Mouse (Mus musculus) megakaryocyte progenitor cell, adult 5-6 weeks (primary cell): ENCODE data around the gene Naa38. TPM values are rescaled to one million over a fixed set of nuclear protein-coding genes. Genes with fewer than 3 reads are reported as not detected.

ENCODE experiments used
- ATAC-seq: replicated peaks from 2 replicates; pipeline ENCODE4 v1.8.0; 2016; ENCODE audit warnings: mild to moderate bottlenecking, moderate TSS enrichment, inconsistent platforms; ENCODE audit not compliant: poor library complexity
- total RNA-seq, 2 experiments: library from RNA; stranded (forward) in 1 of 2; stranded (reverse) in 1 of 2; fragments of 157-497, 149-512 nt in 1 of 2; fragments of 200-1000 nt in 1 of 2; gene quantifications; 2 replicates each; pipeline versions ENCODE4 v1.2.3 to v1.2.4; 2015 to 2017

The Naa38 gene
- total RNA-seq, 2 experiments from 2014 or later, result 125 to 205 TPM

- ATAC-seq, result peak; percentile 26; the same call in 1 of the 2 replicates
These were observed 34.0 kb downstream of the Naa38 start for GRCm38 (mm10) chr11:69429313-69429712.

GRCm38 (mm10) chr11:69430631-69431030, 35.3 kb downstream of the Naa38 start:
- no peak for ATAC-seq

- peak; percentile 96 for ATAC-seq
These were observed 36.7 kb downstream of the Naa38 start for GRCm38 (mm10) chr11:69431829-69432639.

- no peak for ATAC-seq
These were observed 37.3 kb downstream of the Naa38 start for GRCm38 (mm10) chr11:69432640-69432982.

- no peak for ATAC-seq
These were observed 37.9 kb downstream of the Naa38 start for GRCm38 (mm10) chr11:69433189-69433588.

GRCm38 (mm10) chr11:69437291-69437690, 42.0 kb downstream of the Naa38 start:
- ATAC-seq, result no peak

GRCm38 (mm10) chr11:69443328-69443727, 48.0 kb downstream of the Naa38 start:
- no peak for ATAC-seq

Other genes starting within 250 kb of the Naa38 start
- gene Alox12b, start 238.5 kb upstream of the Naa38 start, total RNA-seq (2015), result not detected in 2 replicates
- not detected in 2 replicates for gene Alox12b, start 238.5 kb upstream of the Naa38 start, total RNA-seq (2017)
- 0.07 TPM in 1 of 2 replicates, not detected in the other for gene Alox8, start 197.6 kb upstream of the Naa38 start, total RNA-seq (2015)
- 0.44 TPM in 1 of 2 replicates, not detected in the other for gene Alox8, start 197.6 kb upstream of the Naa38 start, total RNA-seq (2017)
- 0.10 TPM in 1 of 2 replicates, not detected in the other for gene Gucy2e, start 158.5 kb upstream of the Naa38 start, total RNA-seq (2015)
- gene Gucy2e, start 158.5 kb upstream of the Naa38 start, total RNA-seq (2017), result 0.03 TPM in 1 of 2 replicates, not detected in the other
- gene Cntrob, start 71.7 kb upstream of the Naa38 start, total RNA-seq (2015), result 30.5 and 49.5 TPM in 2 replicates
- 26.9 and 29.8 TPM in 2 replicates for gene Cntrob, start 71.7 kb upstream of the Naa38 start, total RNA-seq (2017)
- 117 and 136 TPM in 2 replicates for gene Trappc1, start 71.5 kb upstream of the Naa38 start, total RNA-seq (2015)
- 87.2 and 103 TPM in 2 replicates for gene Trappc1, start 71.5 kb upstream of the Naa38 start, total RNA-seq (2017)
- 0.07 and 0.34 TPM in 2 replicates for gene Kcnab3, start 69.2 kb upstream of the Naa38 start, total RNA-seq (2015)
- 0.14 TPM in 1 of 2 replicates, not detected in the other for gene Kcnab3, start 69.2 kb upstream of the Naa38 start, total RNA-seq (2017)
- 4.3 and 6.2 TPM in 2 replicates for gene Rnf227, start 55.0 kb upstream of the Naa38 start, total RNA-seq (2015)
- gene Rnf227, start 55.0 kb upstream of the Naa38 start, total RNA-seq (2017), result 5.1 and 7.1 TPM in 2 replicates
- 17.0 and 22.4 TPM in 2 replicates for gene Chd3, start 26.1 kb upstream of the Naa38 start, total RNA-seq (2015)
- 19.9 and 38.2 TPM in 2 replicates for gene Chd3, start 26.1 kb upstream of the Naa38 start, total RNA-seq (2017)
- gene Cyb5d1, start 144 bp downstream of the Naa38 start, total RNA-seq (2015), result 15.4 and 16.6 TPM in 2 replicates
- 34.2 and 50.3 TPM in 2 replicates for gene Cyb5d1, start 144 bp downstream of the Naa38 start, total RNA-seq (2017)
- gene Tmem88, start 2.7 kb downstream of the Naa38 start, total RNA-seq (2015), result 0.07 and 0.42 TPM in 2 replicates
- gene Tmem88, start 2.7 kb downstream of the Naa38 start, total RNA-seq (2017), result 0.12 TPM in 1 of 2 replicates, not detected in the other
- gene Kdm6b, start 18.2 kb downstream of the Naa38 start, total RNA-seq (2015), result 10.4 and 11.7 TPM in 2 replicates
- gene Kdm6b, start 18.2 kb downstream of the Naa38 start, total RNA-seq (2017), result 1.8 and 2.9 TPM in 2 replicates
- 0.07 TPM in 1 of 2 replicates, not detected in the other for gene Dnah2, start 153.6 kb downstream of the Naa38 start, total RNA-seq (2015)
- under 0.01 TPM in 1 of 2 replicates, not detected in the other for gene Dnah2, start 153.6 kb downstream of the Naa38 start, total RNA-seq (2017)
- gene Efnb3, start 164.7 kb downstream of the Naa38 start, total RNA-seq (2015), result 0.15 TPM in 1 of 2 replicates, not detected in the other
- gene Efnb3, start 164.7 kb downstream of the Naa38 start, total RNA-seq (2017), result 0.24 and 0.33 TPM in 2 replicates
- gene Wrap53, start 184.8 kb downstream of the Naa38 start, total RNA-seq (2015), result 16.2 and 18.3 TPM in 2 replicates
- gene Wrap53, start 184.8 kb downstream of the Naa38 start, total RNA-seq (2017), result 6.2 and 6.9 TPM in 2 replicates
- gene Trp53, start 184.9 kb downstream of the Naa38 start, total RNA-seq (2015), result 124 and 173 TPM in 2 replicates
- gene Trp53, start 184.9 kb downstream of the Naa38 start, total RNA-seq (2017), result 65.1 and 65.6 TPM in 2 replicates
- 19.6 and 44.5 TPM in 2 replicates for gene Atp1b2, start 210.5 kb downstream of the Naa38 start, total RNA-seq (2015)
- 2.0 and 4.0 TPM in 2 replicates for gene Atp1b2, start 210.5 kb downstream of the Naa38 start, total RNA-seq (2017)
- not detected in 2 replicates for gene Shbg, start 222.4 kb downstream of the Naa38 start, total RNA-seq (2015)
- not detected in 2 replicates for gene Shbg, start 222.4 kb downstream of the Naa38 start, total RNA-seq (2017)
- gene Sat2, start 226.5 kb downstream of the Naa38 start, total RNA-seq (2015), result not detected in 2 replicates
- 0.37 and 1.5 TPM in 2 replicates for gene Sat2, start 226.5 kb downstream of the Naa38 start, total RNA-seq (2017)
- gene Fxr2, start 237.5 kb downstream of the Naa38 start, total RNA-seq (2015), result 27.3 and 43.5 TPM in 2 replicates
- gene Fxr2, start 237.5 kb downstream of the Naa38 start, total RNA-seq (2017), result 35.5 and 41.5 TPM in 2 replicates